Mouse (Mus musculus) CH12.LX (cell line): ENCODE data around the gene Gm36245.
"Not testable (repeated sequence)": the region's sequence is repeated elsewhere in the genome, so short reads cannot be mapped to it uniquely, and the experiment has no call there.

Experiments
- CHD1 ChIP-seq: IDR thresholded peaks from 2 replicates; pipeline ENCODE4 v1.6.1; 2012; ENCODE audit warnings: low read depth, low read length, improper control_type of control experiment, inconsistent platforms
- CHD2 ChIP-seq: IDR thresholded peaks from 2 replicates; pipeline ENCODE4 v1.6.1; 2011; ENCODE audit warnings: low read length, improper control_type of control experiment
- CTCF ChIP-seq, 2 experiments: IDR thresholded peaks in 1 of 2; conservative IDR thresholded peaks in 1 of 2; 2 replicates each; pipeline ENCODE4 v1.5.1; 2011 to 2012; ENCODE audit warnings: low read depth in 2 of 2, low read length in 2 of 2, improper control_type of control experiment in 1 of 2, inconsistent platforms in 1 of 2, mild to moderate bottlenecking in 1 of 2, moderate library complexity in 1 of 2
- E2F4 ChIP-seq: IDR thresholded peaks from 2 replicates; pipeline ENCODE4 v1.6.1; 2011; ENCODE audit warnings: low read depth, low read length, improper control_type of control experiment; ENCODE audit not compliant: insufficient replicate concordance
- EP300 ChIP-seq: IDR thresholded peaks from 2 replicates; pipeline ENCODE4 v1.6.1; 2011; ENCODE audit warnings: low read length, improper control_type of control experiment
- GABPA ChIP-seq: IDR thresholded peaks from 2 replicates; pipeline ENCODE4 v1.6.1; 2012; ENCODE audit warnings: low read depth, low read length, improper control_type of control experiment, inconsistent platforms; ENCODE audit not compliant: insufficient replicate concordance
- MAZ ChIP-seq: IDR thresholded peaks from 2 replicates; pipeline ENCODE4 v1.6.1; 2012; ENCODE audit warnings: low read depth, mild to moderate bottlenecking, inconsistent platforms, low read length, improper control_type of control experiment, moderate library complexity
- NRF1 ChIP-seq: IDR thresholded peaks from 2 replicates; pipeline ENCODE4 v1.6.1; 2014; ENCODE audit warnings: low read depth, mild to moderate bottlenecking, inconsistent platforms, low read length, improper control_type of control experiment, moderate library complexity
- POLR2A ChIP-seq: IDR thresholded peaks from 2 replicates; pipeline ENCODE4 v1.6.1; 2011; ENCODE audit warnings: low read depth, mild to moderate bottlenecking, improper control_type of control experiment, low read length
- SMC3 ChIP-seq: IDR thresholded peaks from 2 replicates; pipeline ENCODE4 v1.6.1; 2011; ENCODE audit warnings: low read depth, low read length, improper control_type of control experiment
- TBP ChIP-seq: conservative IDR thresholded peaks from 2 replicates; pipeline ENCODE4 v1.6.1; 2011; ENCODE audit warnings: low read depth, low read length, improper control_type of control experiment
- TCF12 ChIP-seq: IDR thresholded peaks from 2 replicates; pipeline ENCODE4 v1.6.1; 2014; ENCODE audit warnings: low read depth, mild to moderate bottlenecking, inconsistent platforms, low read length, improper control_type of control experiment
- USF2 ChIP-seq: conservative IDR thresholded peaks from 2 replicates; pipeline ENCODE4 v1.6.1; 2011; ENCODE audit warnings: low read depth, low read length, improper control_type of control experiment
- ZNF384 ChIP-seq: IDR thresholded peaks from 2 replicates; pipeline ENCODE4 v1.6.1; 2012; ENCODE audit warnings: low read depth, low read length, improper control_type of control experiment, inconsistent platforms

DNA sequence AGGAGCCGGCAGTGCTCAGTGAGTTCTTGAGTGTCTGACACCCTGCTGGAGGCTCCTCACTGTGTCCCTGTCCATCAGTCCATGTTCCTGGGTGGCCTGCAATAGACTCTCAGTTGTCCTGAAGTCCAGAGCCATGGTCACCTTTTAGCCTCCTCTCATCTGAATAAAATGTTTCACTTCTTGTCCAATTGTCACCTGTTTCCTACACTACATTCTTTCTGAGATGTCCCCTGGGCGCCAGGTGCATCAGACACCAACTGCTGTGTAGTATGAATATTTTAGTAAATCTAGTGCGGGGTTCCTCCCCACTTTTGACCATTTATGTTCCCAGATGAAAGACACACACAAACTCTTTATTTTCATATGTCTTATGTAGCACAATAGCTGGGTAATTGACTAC lies 30.8 kb downstream of the Gm36245 start:
- not testable (repeated sequence) for TF ChIP-seq GABPA; CHD2; CTCF (conservative IDR thresholded peaks at IDR 0.05 in 1 of 2, IDR thresholded peaks at IDR 0.05 in 1 of 2; ENCODE audit: low read depth in 2 of 2, low read length in 2 of 2); E2F4; SMC3; POLR2A; USF2; TBP; MAZ; CHD1; ZNF384; NRF1
- TF ChIP-seq TCF12 (peak; percentile 56; the same call in 1 of the 2 replicates), EP300 (peak; percentile 39; the same call in 1 of the 2 replicates)
